Mouse (Mus musculus) forebrain, embryonic 11.5 days (tissue): ENCODE measurements around the gene Calhm5. TPM values are rescaled to one million over a fixed set of nuclear protein-coding genes. Genes with fewer than 3 reads are reported as not detected.

Experiments used
- ATAC-seq: fragments of 200-750 bp; cut with Nextera tagmentation; replicated peaks from 2 replicates; pipeline ENCODE4 v1.8.0; 2017; ENCODE audit warnings: moderate TSS enrichment; ENCODE audit not compliant: low FRiP score
- DNase-seq: peaks from one replicate; pipeline ENCODE4 v3.0.0-alpha.2; 2017; ENCODE audit warnings: low spot score
- H3K27ac ChIP-seq: fragments of 300-500 bp; sonication (generic); 2 replicates; pipeline ENCODE4 v1.5.1; 2014; ENCODE audit warnings: low read depth, low read length
- H3K27me3 ChIP-seq: fragments of 300-500 bp; sonication (generic); 2 replicates; pipeline ENCODE4 v1.6.1; 2014; ENCODE audit warnings: mild to moderate bottlenecking, low read length, mixed read lengths; ENCODE audit not compliant: control insufficient read depth, insufficient read depth
- H3K36me3 ChIP-seq: fragments of 300-500 bp; sonication (generic); 2 replicates; pipeline ENCODE4 v1.6.1; 2014; ENCODE audit warnings: mild to moderate bottlenecking, low read length, moderate library complexity, mixed read lengths; ENCODE audit not compliant: control insufficient read depth, insufficient read depth
- H3K4me1 ChIP-seq: fragments of 300-500 bp; sonication (generic); replicated peaks from 2 replicates; pipeline ENCODE4 v1.6.1; 2014; ENCODE audit warnings: low read length, mixed read lengths; ENCODE audit not compliant: control insufficient read depth, insufficient read depth
- H3K4me2 ChIP-seq: fragments of 300-500 bp; sonication (generic); 2 replicates; pipeline ENCODE4 v1.6.1; 2014; ENCODE audit warnings: low read depth, mild to moderate bottlenecking, low read length, moderate library complexity, mixed read lengths; ENCODE audit not compliant: severe bottlenecking
- H3K4me3 ChIP-seq: fragments of 300-500 bp; sonication (generic); 2 replicates; pipeline ENCODE4 v1.5.1; 2014; ENCODE audit warnings: low read depth, low read length
- H3K9ac ChIP-seq: fragments of 300-500 bp; sonication (generic); 2 replicates; pipeline ENCODE4 v1.6.1; 2014; ENCODE audit warnings: low read length
- H3K9me3 ChIP-seq: fragments of 300-500 bp; sonication (generic); 2 replicates; pipeline ENCODE4 v1.6.1; 2016; ENCODE audit warnings: low read length, mixed read lengths; ENCODE audit not compliant: control insufficient read depth
- WGBS: fragments of 180-500 bp; shearing (Covaris S2); extraction: QIAGEN DNeasy Blood & Tissue Kit; methylation state at CpG from one replicate; pipeline ENCODE4 v1.1.7; 2014; 5-methylcytosine and 5-hydroxymethylcytosine counted together
- polyA plus RNA-seq: library from polyadenylated mRNA; unstranded; fragments of >200 nt; fragmentation: Nextera tagmentation; extraction: Ambion mirVana; gene quantifications from 2 replicates; pipeline ENCODE4 v1.2.1, GENCODE M21; 2014

Calhm5 gene
- polyA plus RNA-seq = 0.20 and 0.32 TPM in 2 replicates

DNA sequence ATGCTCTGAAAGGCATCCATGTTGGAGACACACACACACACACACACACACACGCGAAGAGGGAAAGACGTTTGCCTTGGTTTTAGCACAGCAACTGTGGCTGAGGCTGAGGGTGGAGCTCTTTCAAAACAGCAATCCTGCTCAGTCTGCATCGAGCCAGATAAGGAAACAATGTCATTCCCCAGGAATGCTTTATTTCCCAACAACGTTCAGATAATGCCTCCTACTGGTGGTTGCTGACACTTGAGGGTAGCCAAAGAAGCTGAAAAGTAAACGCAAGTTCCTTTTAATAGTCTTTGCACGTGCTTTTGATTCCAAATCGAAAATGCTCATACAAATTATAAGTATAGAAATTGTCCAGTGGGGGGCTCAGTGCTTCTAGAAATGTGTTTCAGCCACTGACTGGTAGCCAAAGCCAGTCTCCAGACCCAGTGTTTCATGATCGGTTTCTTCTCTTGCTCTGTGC, at the start of gene Calhm5:
Gene Calhm5 (minus strand): TSS at position 102 of the 466 bp plus-strand sequence.
- H3K4me2 ChIP-seq = peak within 1 kb of the TSS; percentile 32; the same call in 1 of the 2 replicates
- H3K36me3 ChIP-seq = no peaks in the 10 kb centered on the region
- peak within 1 kb of the TSS; percentile 20; the same call in 1 of the 2 replicates for H3K9ac ChIP-seq
- no peak within 1 kb of the TSS for H3K4me3 ChIP-seq
- H3K4me1 ChIP-seq = no peaks in the 10 kb centered on the region
- WGBS = 27% methylated on average over 9 of the region's 9 CpGs
- peak; percentile 48 for DNase-seq
- H3K27me3 ChIP-seq = no peaks in the 10 kb centered on the region
- H3K9me3 ChIP-seq = no peaks in the 10 kb centered on the region
- H3K27ac ChIP-seq = no peak within 1 kb of the TSS
- ATAC-seq = peak; percentile 46; the same call in 1 of the 2 replicates

DNA sequence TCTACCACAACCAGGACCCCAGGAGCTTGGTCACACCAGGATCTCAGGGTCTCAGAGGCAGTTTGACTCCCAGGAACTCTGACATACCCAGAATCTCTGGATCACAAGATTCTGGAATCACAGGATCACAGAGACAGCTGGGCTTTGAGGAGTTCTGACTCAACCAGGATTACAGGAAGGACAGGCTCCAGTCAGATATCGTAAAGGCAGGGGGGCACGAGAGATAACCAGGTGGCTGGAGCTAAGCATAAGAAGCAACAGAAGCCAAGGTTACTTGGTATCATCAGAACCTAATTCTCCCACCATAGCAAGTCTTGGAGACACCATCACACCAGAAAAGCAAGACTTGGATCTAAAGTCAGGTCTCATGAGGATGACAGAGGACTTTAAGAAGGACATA, 45.4 kb upstream of the Calhm5 start:
- ATAC-seq = no peak
- H3K4me2 ChIP-seq = no peak overlapping the region
- no peaks in the 10 kb centered on the region for H3K36me3 ChIP-seq
- no peak for DNase-seq
- no peaks in the 10 kb centered on the region for H3K27me3 ChIP-seq
- no peak overlapping the region for H3K4me3 ChIP-seq
- no peaks in the 10 kb centered on the region for H3K4me1 ChIP-seq
- H3K9me3 ChIP-seq = no peaks in the 10 kb centered on the region
- H3K9ac ChIP-seq = no peak overlapping the region
- 92% methylated on average over 2 of the region's 2 CpGs for WGBS
- no peak overlapping the region for H3K27ac ChIP-seq

DNA sequence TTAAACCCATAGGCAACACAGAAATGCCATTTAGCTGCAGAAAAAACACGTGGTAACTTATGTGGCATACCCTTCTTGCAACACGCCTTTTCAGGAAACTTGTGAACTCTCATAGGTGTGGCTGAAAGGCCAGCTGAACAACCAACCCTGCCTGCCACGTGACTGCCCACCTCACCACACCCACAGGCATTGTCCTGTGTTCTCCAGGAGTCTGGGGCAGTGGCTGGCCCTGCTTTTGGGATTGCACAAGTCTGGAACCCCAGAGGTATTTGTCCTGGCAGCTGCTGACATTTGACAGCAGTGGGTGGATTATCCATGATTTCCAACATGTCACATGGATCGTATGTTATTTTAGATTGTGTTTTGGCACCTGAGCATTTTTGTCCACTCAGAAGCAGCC, 43.4 kb upstream of the Calhm5 start:
- Histone ChIP-seq H3K27me3 (no peaks in the 10 kb centered on the region), H3K4me1 (no peaks in the 10 kb centered on the region), H3K4me3 (no peak overlapping the region), H3K36me3 (no peaks in the 10 kb centered on the region), H3K9me3 (no peaks in the 10 kb centered on the region), H3K9ac (no peak overlapping the region), H3K4me2 (no peak overlapping the region), H3K27ac (no peak overlapping the region)
- DNase-seq (no peak), ATAC-seq (no peak)
- 69% methylated on average over 4 of the region's 4 CpGs for WGBS

DNA sequence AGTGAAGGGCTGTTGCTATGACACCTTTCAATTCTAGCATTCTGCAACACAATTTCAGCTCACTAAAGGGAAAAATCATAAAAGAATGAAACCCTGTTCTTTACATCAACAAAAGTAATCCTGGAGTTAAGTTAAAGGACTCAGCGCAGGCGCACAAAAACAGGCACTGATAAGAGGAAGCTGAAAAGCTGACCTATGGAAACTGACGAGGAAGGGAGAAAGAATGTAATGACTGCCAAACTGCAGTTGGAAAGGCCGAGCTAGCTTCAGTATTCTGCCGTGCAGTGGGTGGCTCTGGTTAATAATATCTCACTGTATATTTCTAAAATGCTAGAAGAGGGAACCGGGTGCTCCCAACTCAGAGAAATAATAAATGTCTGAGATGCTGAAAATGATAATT, 41.7 kb upstream of the Calhm5 start:
- no peaks in the 10 kb centered on the region for H3K27me3 ChIP-seq
- no peak overlapping the region for H3K9ac ChIP-seq
- no peaks in the 10 kb centered on the region for H3K36me3 ChIP-seq
- WGBS = 77% methylated on average over 6 of the region's 6 CpGs
- H3K4me2 ChIP-seq = no peak overlapping the region
- DNase-seq (no peak), ATAC-seq (no peak)
- H3K4me3 ChIP-seq = no peak overlapping the region
- no peaks in the 10 kb centered on the region for H3K9me3 ChIP-seq
- no peaks in the 10 kb centered on the region for H3K4me1 ChIP-seq
- no peak overlapping the region for H3K27ac ChIP-seq

DNA sequence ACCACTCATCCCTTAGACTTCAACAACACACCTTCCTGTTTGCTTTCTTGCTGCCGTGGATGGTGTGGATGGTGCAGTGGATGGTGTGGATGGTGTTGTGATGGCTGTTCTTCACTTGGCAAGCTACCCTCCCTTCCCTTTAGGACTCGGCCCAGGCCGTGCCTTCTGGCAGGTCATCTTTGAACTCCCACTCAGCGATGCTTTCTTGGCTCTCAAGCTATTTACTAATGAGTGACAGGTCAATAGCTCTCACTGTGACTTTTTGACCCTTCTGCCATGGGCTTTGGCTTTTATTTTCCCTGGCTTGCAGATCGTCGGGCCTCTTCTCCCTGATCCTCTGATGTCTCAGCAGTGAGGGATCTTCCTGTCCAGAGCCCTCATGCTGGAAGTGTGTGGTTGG, 40.1 kb upstream of the Calhm5 start:
- WGBS = 33% methylated on average over 6 of the region's 6 CpGs
- no peak for DNase-seq
- ATAC-seq = no peak

DNA sequence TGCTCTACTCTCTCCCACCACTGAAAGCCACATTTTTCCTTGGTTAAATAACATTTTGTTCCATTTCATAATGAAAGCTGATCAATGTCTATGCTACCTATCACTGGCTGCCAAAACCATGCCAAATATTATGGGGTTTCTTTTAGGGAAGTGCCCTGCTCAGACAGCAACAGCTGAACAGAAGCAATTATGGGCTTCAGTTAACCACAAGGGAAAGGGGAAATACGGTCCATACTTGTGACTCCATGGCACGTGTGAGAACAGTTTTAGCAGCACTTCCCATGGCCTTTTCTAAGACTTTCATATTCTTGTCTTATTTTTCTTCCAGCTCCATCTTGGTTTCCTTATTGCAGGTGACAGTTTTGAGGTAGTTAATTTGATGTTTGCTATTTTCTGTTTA, 35.0 kb upstream of the Calhm5 start:
- H3K4me1 ChIP-seq = no peaks in the 10 kb centered on the region
- H3K36me3 ChIP-seq = no peaks in the 10 kb centered on the region
- H3K27me3 ChIP-seq = no peaks in the 10 kb centered on the region
- ATAC-seq (no peak), DNase-seq (no peak)
- H3K4me2 ChIP-seq = no peak overlapping the region
- H3K4me3 ChIP-seq = no peak overlapping the region
- WGBS = 85% methylated on average over 2 of the region's 2 CpGs
- H3K27ac ChIP-seq = no peak overlapping the region
- H3K9me3 ChIP-seq = no peaks in the 10 kb centered on the region
- no peak overlapping the region for H3K9ac ChIP-seq

More for the DNA sequence above, 40.1 kb upstream of the Calhm5 start:
- no peaks in the 10 kb centered on the region for H3K9me3 ChIP-seq
- H3K4me3 ChIP-seq = no peak overlapping the region
- H3K9ac ChIP-seq = no peak overlapping the region
- H3K4me1 ChIP-seq = no peaks in the 10 kb centered on the region
- H3K36me3 ChIP-seq = no peaks in the 10 kb centered on the region
- H3K27me3 ChIP-seq = no peaks in the 10 kb centered on the region
- no peak overlapping the region for H3K4me2 ChIP-seq
- no peak overlapping the region for H3K27ac ChIP-seq

DNA sequence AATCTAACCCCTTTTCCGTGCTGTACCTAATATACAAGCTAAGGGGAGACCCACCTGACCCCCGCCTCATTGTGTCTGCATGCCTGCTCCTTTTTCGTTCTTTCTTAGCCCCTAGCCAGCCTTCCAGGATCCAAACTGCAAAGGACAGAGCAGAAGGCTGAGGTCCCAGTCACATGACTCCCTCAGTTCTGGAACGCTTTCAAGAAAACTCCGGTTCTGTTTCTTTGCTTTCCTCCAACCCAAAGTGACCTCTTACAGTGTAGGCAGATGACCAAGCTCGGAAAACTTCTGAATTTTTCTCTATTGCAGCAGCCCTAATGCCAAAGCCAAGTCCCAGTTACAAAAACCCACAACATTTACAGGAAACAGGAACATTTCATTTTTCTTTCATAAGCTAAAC, 32.1 kb upstream of the Calhm5 start:
- ATAC-seq = no peak
- Histone ChIP-seq H3K4me1 (no peaks in the 10 kb centered on the region), H3K4me3 (no peak overlapping the region), H3K36me3 (no peaks in the 10 kb centered on the region), H3K9me3 (no peaks in the 10 kb centered on the region), H3K4me2 (no peak overlapping the region), H3K27me3 (no peaks in the 10 kb centered on the region), H3K9ac (no peak overlapping the region), H3K27ac (no peak overlapping the region)
- WGBS = 88% methylated on average over 6 of the region's 6 CpGs
- no peak for DNase-seq

DNA sequence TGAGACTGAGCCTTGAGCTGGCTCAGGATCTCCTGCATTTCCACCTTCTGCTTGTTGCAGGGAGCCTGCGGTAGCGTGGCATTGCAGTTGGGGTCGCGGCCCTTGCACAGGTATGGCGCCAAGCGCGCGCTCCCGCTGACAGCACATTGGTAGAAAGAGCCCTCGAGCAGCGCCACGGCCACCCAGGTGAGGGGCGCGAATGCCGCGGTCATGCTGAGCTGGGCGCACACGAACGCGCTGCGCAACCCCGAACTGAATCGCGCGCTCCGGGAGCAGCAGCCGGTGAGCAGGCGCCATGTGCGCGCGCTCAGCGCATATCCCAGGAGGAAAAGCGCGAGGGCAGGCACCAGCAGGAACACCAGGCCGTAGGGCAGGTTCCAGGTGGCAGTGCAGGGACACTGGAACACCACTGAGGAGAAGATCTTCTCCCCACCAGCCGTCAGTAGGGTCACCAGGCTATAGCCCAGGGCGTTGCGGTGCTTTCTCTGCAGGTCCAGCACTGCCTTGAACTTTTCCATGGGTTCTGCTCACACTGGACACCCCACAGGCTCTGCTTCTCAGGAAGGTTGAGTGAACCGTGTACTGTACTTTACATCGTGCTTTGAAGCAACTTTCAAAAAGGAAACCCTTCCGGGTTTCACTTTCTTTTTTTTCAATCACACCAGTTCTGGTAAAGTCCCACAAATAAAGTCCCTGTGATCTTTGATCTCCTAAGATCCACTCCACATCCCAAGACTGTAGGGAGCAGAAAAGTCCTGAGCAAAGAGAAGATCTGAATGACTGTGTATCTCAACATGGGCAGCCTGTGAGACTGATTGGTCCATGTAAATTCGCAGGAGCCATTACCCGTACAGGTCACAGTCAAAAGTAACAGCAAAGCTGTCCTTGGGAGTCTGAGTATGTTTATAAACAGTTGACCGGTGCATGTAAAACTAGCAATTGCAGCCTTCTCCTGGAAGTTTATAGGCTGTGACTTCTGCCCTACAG, 31.4 kb upstream of the Calhm5 start, which contains the start of gene Calhm6:
Gene Calhm6 (minus strand): TSS at position 593 of the 987 bp plus-strand sequence.
- Histone ChIP-seq H3K9me3 (no peaks in the 10 kb centered on the region), H3K36me3 (no peaks in the 10 kb centered on the region), H3K4me1 (no peaks in the 10 kb centered on the region), H3K4me2 (peak within 1 kb of the TSS; percentile 67), H3K9ac (peak within 1 kb of the TSS; percentile 43), H3K4me3 (peak within 1 kb of the TSS; percentile 41), H3K27me3 (no peaks in the 10 kb centered on the region), H3K27ac (no peak within 1 kb of the TSS)
- WGBS = 17% methylated on average over 44 of the region's 44 CpGs
- ATAC-seq = peak; percentile 61
- peak; percentile 65 for DNase-seq
